Mouse (Mus musculus): Measurements from ENCODE around the gene Ptprt. TPM values are rescaled to one million over a fixed set of nuclear protein-coding genes. Genes with fewer than 3 reads are reported as not detected.

Gene Ptprt
- total and polyA plus RNA-seq, 3 experiments = 0.76 TPM; not detected in 2

DNA sequence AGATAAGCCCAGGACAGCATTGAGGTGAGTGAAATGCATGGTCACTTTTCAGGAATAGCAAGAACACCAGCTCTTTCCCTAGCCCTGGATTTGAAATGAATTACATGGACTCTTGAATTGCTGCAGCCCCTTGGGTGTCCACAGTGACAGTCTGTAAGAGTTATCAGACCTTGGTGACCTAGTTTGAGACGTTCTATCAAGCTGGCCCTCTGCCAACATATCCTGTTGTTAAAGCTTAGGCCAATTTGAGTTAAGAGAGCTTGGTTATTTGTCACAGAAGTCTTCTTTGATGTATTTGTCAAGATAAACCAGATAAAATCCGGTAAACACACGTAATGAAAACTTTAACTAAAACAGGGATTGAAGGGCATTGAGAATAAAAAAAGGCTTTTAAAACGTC lies 795.7 kb downstream of the Ptprt start:
- TF ChIP-seq HCFC1 (IDR thresholded peaks at IDR 0.05; ENCODE audit: low read depth, low read length) (no peak), UBTF (IDR thresholded peaks at IDR 0.05; ENCODE audit: low read depth, low read length) (no peak), KAT2A (IDR thresholded peaks at IDR 0.05; ENCODE audit: insufficient replicate concordance, low read length) (no peak), ZC3H11A (IDR thresholded peaks at IDR 0.05; ENCODE audit: low read depth, low read length) (no peak), EP300 (IDR thresholded peaks at IDR 0.05; ENCODE audit: low read length) (no peak), SIN3A (IDR thresholded peaks at IDR 0.05; ENCODE audit: low read length) (no peak), TBP (conservative IDR thresholded peaks at IDR 0.05; ENCODE audit: low read depth, low read length) (no peak), ELF1 (IDR thresholded peaks at IDR 0.05; ENCODE audit: low read depth, low read length) (no peak)
- H3K36me3 ChIP-seq (replicated peaks in 1 of 2; ENCODE audit: control insufficient read depth in 1 of 2, insufficient read depth in 1 of 2, low read length in 1 of 2) = no peaks in the 10 kb centered on the region
- no peaks in the 10 kb centered on the region for H3K4me1 ChIP-seq (ENCODE audit: control insufficient read depth in 1 of 2, insufficient read depth in 2 of 2)
- no peaks in the 10 kb centered on the region for H3K79me2 ChIP-seq (replicated peaks; ENCODE audit: control insufficient read depth, extremely low read depth, insufficient read depth, poor library complexity, severe bottlenecking)
- H3K4me2 ChIP-seq (ENCODE audit: insufficient read depth, low read depth, poor library complexity, severe bottlenecking) = no peak overlapping the region
- in situ Hi-C loops (cut with MboI; ENCODE audit: low pct_ligation_motif_present, low pct_unique_long_range_greater_than_20kb, low sequenced_read_pairs) = no loop called here
- dilution Hi-C loops (cut with MboI; ENCODE audit: extremely low pct_ligation_motif_present, extremely low pct_unique_long_range_greater_than_20kb, low sequenced_read_pairs) = no loop called here
- H3K9me3 ChIP-seq (replicated peaks; ENCODE audit: low read length) = peaks cover 25% of the 10 kb centered on the region
- no peak overlapping the region for H3K27ac ChIP-seq (ENCODE audit: insufficient read depth, low read depth)
- DNase-seq (ENCODE audit: extremely low read depth) = no peak
- H3K4me3 ChIP-seq (replicated peaks in 1 of 3; ENCODE audit: low read depth in 2 of 3, low read length in 2 of 3, poor library complexity in 1 of 3) = no peak overlapping the region
- no peaks in the 10 kb centered on the region for H3K27me3 ChIP-seq (replicated peaks)
- H3K9ac ChIP-seq (ENCODE audit: insufficient read depth, low read depth) = no peak overlapping the region

DNA sequence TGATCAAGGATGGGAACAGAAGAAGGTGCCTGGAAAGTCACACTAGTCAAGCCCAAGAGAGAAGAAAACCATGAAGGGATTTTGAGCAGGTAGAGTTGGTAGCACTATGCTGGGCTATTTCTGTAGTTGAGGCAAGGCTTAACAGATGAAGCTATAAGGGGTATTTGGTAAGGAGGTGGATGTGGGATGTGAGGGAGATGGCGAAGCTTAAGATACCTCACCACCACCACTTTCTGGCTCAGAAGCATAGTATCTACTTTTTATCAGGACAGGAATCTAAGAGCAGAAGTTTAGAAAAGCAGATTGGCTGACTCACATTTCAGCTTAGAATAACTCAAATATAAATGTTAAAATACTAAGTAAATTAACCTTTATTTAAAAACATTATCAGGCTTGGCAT lies 802.1 kb downstream of the Ptprt start:
- TF ChIP-seq MYC (IDR thresholded peaks at IDR 0.05; ENCODE audit: low read depth, low read length) (no peak), ZNF384 (IDR thresholded peaks at IDR 0.05; ENCODE audit: low read depth, low read length) (no peak), ETS1 (conservative IDR thresholded peaks at IDR 0.05; ENCODE audit: low read depth, low read length) (no peak), JUND (conservative IDR thresholded peaks at IDR 0.05; ENCODE audit: low read depth, low read length) (no peak), TBP (conservative IDR thresholded peaks at IDR 0.05; ENCODE audit: low read depth, low read length) (no peak), MXI1 (IDR thresholded peaks at IDR 0.05; ENCODE audit: low read depth, low read length) (no peak), USF1 (IDR thresholded peaks at IDR 0.05; ENCODE audit: low read depth, low read length) (no peak), SMC3 (IDR thresholded peaks at IDR 0.05; ENCODE audit: low read depth, low read length) (no peak), UBTF (IDR thresholded peaks at IDR 0.05; ENCODE audit: low read depth, low read length) (no peak), E2F4 (IDR thresholded peaks at IDR 0.05; ENCODE audit: insufficient replicate concordance, low read depth, low read length) (no peak), ZC3H11A (IDR thresholded peaks at IDR 0.05; ENCODE audit: low read depth, low read length) (no peak), CHD2 (IDR thresholded peaks at IDR 0.05; ENCODE audit: low read length) (no peak), KAT2A (IDR thresholded peaks at IDR 0.05; ENCODE audit: insufficient replicate concordance, low read length) (no peak), MAZ (IDR thresholded peaks at IDR 0.05; ENCODE audit: low read depth, low read length) (no peak), BHLHE40 (IDR thresholded peaks at IDR 0.05; ENCODE audit: low read depth, low read length) (no peak), CHD1 (IDR thresholded peaks at IDR 0.05; ENCODE audit: low read depth, low read length) (no peak), SIN3A (IDR thresholded peaks at IDR 0.05; ENCODE audit: low read length) (no peak)
- H3K9me3 ChIP-seq (replicated peaks; ENCODE audit: low read length) = peaks cover 38% of the 10 kb centered on the region
- no peak overlapping the region for H3K4me3 ChIP-seq (replicated peaks in 1 of 3; ENCODE audit: low read depth in 2 of 3, low read length in 2 of 3, poor library complexity in 1 of 3)
- no peak overlapping the region for H3K27ac ChIP-seq (ENCODE audit: insufficient read depth, low read depth)
- DNase-seq (ENCODE audit: extremely low read depth) = no peak
- no peaks in the 10 kb centered on the region for H3K4me1 ChIP-seq (ENCODE audit: control insufficient read depth in 1 of 2, insufficient read depth in 2 of 2)
- no peaks in the 10 kb centered on the region for H3K36me3 ChIP-seq (replicated peaks in 1 of 2; ENCODE audit: control insufficient read depth in 1 of 2, insufficient read depth in 1 of 2, low read length in 1 of 2)
- no peak overlapping the region for H3K4me2 ChIP-seq (ENCODE audit: insufficient read depth, low read depth, poor library complexity, severe bottlenecking)
- in situ Hi-C loops (cut with MboI; ENCODE audit: low pct_ligation_motif_present, low pct_unique_long_range_greater_than_20kb, low sequenced_read_pairs) = no loop called here
- no peak overlapping the region for H3K9ac ChIP-seq (ENCODE audit: insufficient read depth, low read depth)
- H3K27me3 ChIP-seq (replicated peaks) = no peaks in the 10 kb centered on the region
- dilution Hi-C loops (cut with MboI; ENCODE audit: extremely low pct_ligation_motif_present, extremely low pct_unique_long_range_greater_than_20kb, low sequenced_read_pairs) = no loop called here
- no peaks in the 10 kb centered on the region for H3K79me2 ChIP-seq (replicated peaks; ENCODE audit: control insufficient read depth, extremely low read depth, insufficient read depth, poor library complexity, severe bottlenecking)

Data from CH12.LX (cell line).